Mouse (Mus musculus): ENCODE measurements around the gene Plppr3.

DNA sequence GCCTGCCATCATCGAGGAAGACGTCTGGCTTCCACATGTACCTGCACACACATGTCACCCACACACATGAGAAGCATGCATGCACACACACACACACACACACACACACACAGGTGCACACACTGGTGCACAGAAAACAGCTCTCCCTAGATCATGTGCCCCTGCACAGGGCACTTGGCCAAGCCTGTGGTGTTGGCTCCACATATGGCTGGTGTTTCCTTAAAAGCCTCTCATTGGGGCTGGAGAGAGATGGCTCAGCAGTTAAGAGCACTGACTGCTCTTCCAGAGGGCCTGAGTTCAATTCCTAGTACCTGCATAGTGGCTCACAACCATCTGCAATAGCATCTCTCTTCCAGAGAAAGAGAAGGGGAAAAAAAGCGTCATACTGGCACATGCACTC is 42.9 kb downstream of the Plppr3 start:
- no peak for TF ChIP-seq POLR2A (IDR thresholded peaks at IDR 0.05; ENCODE audit: borderline replicate concordance, control insufficient read depth, low read depth, low read length)
- TF ChIP-seq CTCF (IDR thresholded peaks at IDR 0.05; ENCODE audit: control insufficient read depth, insufficient read depth, low read length) = no peak

Measured in bone marrow, adult 2 months (tissue).